Mouse (Mus musculus): ENCODE data around the gene Gm12355.
"Not testable (repeated sequence)": the region's sequence is repeated elsewhere in the genome, so short reads cannot be mapped to it uniquely, and the experiment has no call there.

GRCm38 (mm10) chr11:98623981-98624380 is 1.5 kb downstream of the Gm12355 start:
- not testable (repeated sequence) for TF ChIP-seq POLR2A, CTCF (IDR thresholded peaks at IDR 0.05; ENCODE audit: insufficient read depth, low read depth, low read length)

Measured in olfactory bulb, adult 2 months (tissue).